ENCODE assay signal across 15 mouse cellular contexts in genomic region chr9:64621499-64622296, GRCm38 (mm10).
DNase-seq lines count a peak whose midpoint lies in the region; ATAC-seq lines count a peak whose summit lies in the region.
"Had no signal": no experiment of that assay in that cellular context is flagged by ENCODE, and none has a peak within 500 bp of the region (broad histone marks: within the 10 kb centered on the region; RNA-seq: fewer than 3 reads in every experiment).

No protein-coding gene starts in this region.

- H3K9me3 ChIP-seq in neural tube, embryonic 12.5 days, result no peaks in the 10 kb centered on the region
- H3K9me3 ChIP-seq in hindbrain, embryonic 16.5 days (ENCODE audit: control insufficient read depth, low read length), result no peaks in the 10 kb centered on the region
- H3K9me3 ChIP-seq in neural tube, embryonic 14.5 days (ENCODE audit: control insufficient read depth, low read length), result no peaks in the 10 kb centered on the region
- H3K9me3 ChIP-seq: embryonic facial prominence, embryonic 15.5 days; liver, embryonic 12.5 days had no signal

- H3K4me2 ChIP-seq in neural tube, embryonic 12.5 days (replicated peaks), result no peak overlapping the region
- H3K4me2 ChIP-seq in hindbrain, embryonic 16.5 days (ENCODE audit: low read length), result no peak overlapping the region
- H3K4me2 ChIP-seq in neural tube, embryonic 14.5 days (ENCODE audit: low read depth, low read length), result no peak overlapping the region
- H3K4me2 ChIP-seq: embryonic facial prominence, embryonic 15.5 days; liver, embryonic 12.5 days had no signal

- H3K4me1 ChIP-seq in neural tube, embryonic 12.5 days, result peaks cover 17% of the 10 kb centered on the region; the same call in 1 of the 2 replicates
- peaks cover 16% of the 10 kb centered on the region for H3K4me1 ChIP-seq in hindbrain, embryonic 16.5 days (ENCODE audit: control insufficient read depth, insufficient read depth, low read depth, low read length)
- H3K4me1 ChIP-seq in neural tube, embryonic 14.5 days (ENCODE audit: control insufficient read depth, insufficient read depth, low read length), result peaks cover 16% of the 10 kb centered on the region
- H3K4me1 ChIP-seq: embryonic facial prominence, embryonic 15.5 days; liver, embryonic 12.5 days had no signal

- ATAC-seq in neural tube, embryonic 12.5 days (ENCODE audit: low FRiP score, low read depth), result 0 out of 2 replicates have a peak, but pooled peaks have one; percentile 29
- ATAC-seq in hindbrain, embryonic 16.5 days, result peak; percentile 82
- peak; percentile 45; the same call in 1 of the 2 replicates for ATAC-seq in neural tube, embryonic 14.5 days (ENCODE audit: low read depth)
- ATAC-seq: liver, embryonic 12.5 days had no signal

- no peaks in the 10 kb centered on the region for H3K36me3 ChIP-seq in neural tube, embryonic 12.5 days
- no peaks in the 10 kb centered on the region for H3K36me3 ChIP-seq in hindbrain, embryonic 16.5 days (ENCODE audit: control insufficient read depth, insufficient read depth, low read length)
- no peaks in the 10 kb centered on the region for H3K36me3 ChIP-seq in neural tube, embryonic 14.5 days (ENCODE audit: control insufficient read depth, insufficient read depth, low read length)
- H3K36me3 ChIP-seq: embryonic facial prominence, embryonic 15.5 days; liver, embryonic 12.5 days had no signal

- WGBS in neural tube, embryonic 12.5 days, result 48% methylated on average over 5 of the region's 5 CpGs
- WGBS in hindbrain, embryonic 16.5 days, result 33% methylated on average over 5 of the region's 5 CpGs
- WGBS in neural tube, embryonic 14.5 days, result 46% methylated on average over 5 of the region's 5 CpGs

- H3K27me3 ChIP-seq in neural tube, embryonic 12.5 days (replicated peaks), result no peaks in the 10 kb centered on the region
- peaks cover 2% of the 10 kb centered on the region for H3K27me3 ChIP-seq in hindbrain, embryonic 16.5 days (replicated peaks; ENCODE audit: control insufficient read depth, insufficient read depth, low read length)
- H3K27me3 ChIP-seq in neural tube, embryonic 14.5 days (ENCODE audit: control insufficient read depth, insufficient read depth, low read length), result no peaks in the 10 kb centered on the region
- H3K27me3 ChIP-seq: embryonic facial prominence, embryonic 15.5 days had no signal

- no peak overlapping the region for H3K27ac ChIP-seq in neural tube, embryonic 12.5 days
- peak overlapping the region; percentile 54; the same call in 1 of the 2 replicates for H3K27ac ChIP-seq in hindbrain, embryonic 16.5 days (ENCODE audit: low read depth, low read length)
- no peak overlapping the region for H3K27ac ChIP-seq in neural tube, embryonic 14.5 days (ENCODE audit: low read depth, low read length)
- H3K27ac ChIP-seq: embryonic facial prominence, embryonic 15.5 days; heart, adult 2 months; liver, embryonic 12.5 days had no signal

- H3K4me3 ChIP-seq in neural tube, embryonic 12.5 days, result no peak overlapping the region
- H3K4me3 ChIP-seq in hindbrain, embryonic 16.5 days (ENCODE audit: low read length), result no peak overlapping the region
- no peak overlapping the region for H3K4me3 ChIP-seq in neural tube, embryonic 14.5 days (ENCODE audit: low read depth, low read length)
- H3K4me3 ChIP-seq: embryonic facial prominence, embryonic 15.5 days; heart, adult 2 months; liver, embryonic 12.5 days; myocyte had no signal

- H3K9ac ChIP-seq in neural tube, embryonic 12.5 days, result no peak overlapping the region
- no peak overlapping the region for H3K9ac ChIP-seq in hindbrain, embryonic 16.5 days (ENCODE audit: low read depth, low read length)
- no peak overlapping the region for H3K9ac ChIP-seq in neural tube, embryonic 14.5 days (replicated peaks; ENCODE audit: low read depth, low read length)
- H3K9ac ChIP-seq: embryonic facial prominence, embryonic 15.5 days; liver, embryonic 12.5 days had no signal

- DNase-seq in neural tube, embryonic 10.5 days (ENCODE audit: extremely low spot score, low spot score), result no peak
- peak; percentile 87 for DNase-seq in cerebellum, postnatal 36 days
- no peak for DNase-seq in ovary, postnatal 10 days (ENCODE audit: low spot score)
- no peak for DNase-seq in kidney, postnatal 10 days
- DNase-seq in frontal cortex, postnatal 14 days (ENCODE audit: low spot score in 2 of 2), result no peak
- DNase-seq: adrenal gland, postnatal 25 days; heart, adult 2 months; lung, postnatal 14 days; thymus, postnatal 25 days had no signal

Comparison
In these comparisons a context has a peak if more than half of its experiments do, and no peak if none do; other contexts are left out.
1. ATAC-seq: peak in every context shown above with its lines; median percentile 82 in hindbrain, embryonic 16.5 days; 45 in neural tube, embryonic 14.5 days; 29 in neural tube, embryonic 12.5 days.
2. DNase-seq: peak in cerebellum, postnatal 36 days (2 of 2); none in neural tube, embryonic 10.5 days (single experiment), ovary, postnatal 10 days (single experiment), kidney, postnatal 10 days (single experiment) and frontal cortex, postnatal 14 days (0 of 2).